Mouse (Mus musculus): ENCODE data around the gene Lpar2. TPM values are rescaled to one million over a fixed set of nuclear protein-coding genes. Genes with fewer than 3 reads are reported as not detected.

Gene Lpar2
- polyA plus RNA-seq (2012; ENCODE audit: insufficient read depth, insufficient read length, missing spikeins): 0.91 and 1.0 TPM in 2 replicates

- H3K27ac ChIP-seq (ENCODE audit: insufficient read depth, low read depth, low read length): no peak within 1 kb of the TSS
- TF ChIP-seq CTCF (IDR thresholded peaks at IDR 0.05; ENCODE audit: low read depth, low read length): no peak
- no peak for TF ChIP-seq POLR2A (IDR thresholded peaks at IDR 0.05; ENCODE audit: borderline replicate concordance, low read depth, low read length)
- no peaks in the 10 kb centered on the region for H3K4me1 ChIP-seq (ENCODE audit: control insufficient read depth, insufficient read depth, low read length)
- peak within 1 kb of the TSS; percentile 22 for H3K4me3 ChIP-seq (ENCODE audit: insufficient read depth, low read length)
Observed at GRCm38 (mm10) chr8:69822386-69823191, at the start of gene Lpar2. Gene Lpar2 (plus strand): TSS chr8:69822429.

- no peak for TF ChIP-seq POLR2A (IDR thresholded peaks at IDR 0.05; ENCODE audit: borderline replicate concordance, low read depth, low read length)
- TF ChIP-seq CTCF (IDR thresholded peaks at IDR 0.05; ENCODE audit: low read depth, low read length): no peak
- Histone ChIP-seq H3K4me3 (ENCODE audit: insufficient read depth, low read length) (peak within 1 kb of the TSS; percentile 99), H3K27ac (ENCODE audit: insufficient read depth, low read depth, low read length) (peak within 1 kb of the TSS; percentile 99), H3K4me1 (ENCODE audit: control insufficient read depth, insufficient read depth, low read length) (peaks cover 8% of the 10 kb centered on the region)
Observed at GRCm38 (mm10) chr8:69774503-69775148, 47.6 kb upstream of the Lpar2 start, which contains the start of gene Gm20422. Gene Gm20422 (minus strand): TSS chr8:69774886.

- TF ChIP-seq POLR2A (IDR thresholded peaks at IDR 0.05; ENCODE audit: borderline replicate concordance, low read depth, low read length): no peak
- TF ChIP-seq CTCF (IDR thresholded peaks at IDR 0.05; ENCODE audit: low read depth, low read length): no peak
- Histone ChIP-seq H3K27ac (ENCODE audit: insufficient read depth, low read depth, low read length) (peak overlapping the region; percentile 60), H3K4me3 (ENCODE audit: insufficient read depth, low read length) (peak overlapping the region; percentile 42), H3K4me1 (ENCODE audit: control insufficient read depth, insufficient read depth, low read length) (peaks cover 8% of the 10 kb centered on the region)
Observed at GRCm38 (mm10) chr8:69775149-69775534, 47.1 kb upstream of the Lpar2 start.

GRCm38 (mm10) chr8:69777111-69777510, 45.1 kb upstream of the Lpar2 start:
- Histone ChIP-seq H3K27ac (ENCODE audit: insufficient read depth, low read depth, low read length) (no peak overlapping the region), H3K4me1 (ENCODE audit: control insufficient read depth, insufficient read depth, low read length) (peaks cover 8% of the 10 kb centered on the region), H3K4me3 (ENCODE audit: insufficient read depth, low read length) (no peak overlapping the region)
- TF ChIP-seq POLR2A (IDR thresholded peaks at IDR 0.05; ENCODE audit: borderline replicate concordance, low read depth, low read length) (no peak), CTCF (IDR thresholded peaks at IDR 0.05; ENCODE audit: low read depth, low read length) (no peak)

- Histone ChIP-seq H3K4me1 (ENCODE audit: control insufficient read depth, insufficient read depth, low read length) (peaks cover 12% of the 10 kb centered on the region), H3K4me3 (ENCODE audit: insufficient read depth, low read length) (no peak overlapping the region), H3K27ac (ENCODE audit: insufficient read depth, low read depth, low read length) (no peak overlapping the region)
- no peak for TF ChIP-seq POLR2A (IDR thresholded peaks at IDR 0.05; ENCODE audit: borderline replicate concordance, low read depth, low read length)
- no peak for TF ChIP-seq CTCF (IDR thresholded peaks at IDR 0.05; ENCODE audit: low read depth, low read length)
Observed at GRCm38 (mm10) chr8:69789105-69789504, 33.1 kb upstream of the Lpar2 start.

GRCm38 (mm10) chr8:69789731-69790130, 32.5 kb upstream of the Lpar2 start:
- Histone ChIP-seq H3K4me1 (ENCODE audit: control insufficient read depth, insufficient read depth, low read length) (peaks cover 12% of the 10 kb centered on the region), H3K27ac (ENCODE audit: insufficient read depth, low read depth, low read length) (no peak overlapping the region), H3K4me3 (ENCODE audit: insufficient read depth, low read length) (no peak overlapping the region)
- TF ChIP-seq POLR2A (IDR thresholded peaks at IDR 0.05; ENCODE audit: borderline replicate concordance, low read depth, low read length): no peak

GRCm38 (mm10) chr8:69790364-69790763, 31.9 kb upstream of the Lpar2 start:
- TF ChIP-seq CTCF (IDR thresholded peaks at IDR 0.05; ENCODE audit: low read depth, low read length): no peak
- TF ChIP-seq POLR2A (IDR thresholded peaks at IDR 0.05; ENCODE audit: borderline replicate concordance, low read depth, low read length): no peak
- H3K4me1 ChIP-seq (ENCODE audit: control insufficient read depth, insufficient read depth, low read length): peaks cover 12% of the 10 kb centered on the region
- peak overlapping the region; percentile 68 for H3K27ac ChIP-seq (ENCODE audit: insufficient read depth, low read depth, low read length)

GRCm38 (mm10) chr8:69790773-69791367, 31.4 kb upstream of the Lpar2 start, which contains the start of the genes Atp13a1 and Zfp866:
Gene Atp13a1 (plus strand): TSS chr8:69791163.
Gene Zfp866 (minus strand): TSS chr8:69791178.
- peak within 1 kb of the TSS; percentile 68 for H3K27ac ChIP-seq (ENCODE audit: insufficient read depth, low read depth, low read length)
- peak; percentile 72 for TF ChIP-seq POLR2A (IDR thresholded peaks at IDR 0.05; ENCODE audit: borderline replicate concordance, low read depth, low read length)
- TF ChIP-seq CTCF (IDR thresholded peaks at IDR 0.05; ENCODE audit: low read depth, low read length): no peak
- H3K4me3 ChIP-seq (ENCODE audit: insufficient read depth, low read length): peak within 1 kb of the TSS; percentile 95
- H3K4me1 ChIP-seq (ENCODE audit: control insufficient read depth, insufficient read depth, low read length): peaks cover 12% of the 10 kb centered on the region

More at GRCm38 (mm10) chr8:69790364-69790763, 31.9 kb upstream of the Lpar2 start:
- peak overlapping the region; percentile 95 for H3K4me3 ChIP-seq (ENCODE audit: insufficient read depth, low read length)

- no peak for TF ChIP-seq POLR2A (IDR thresholded peaks at IDR 0.05; ENCODE audit: borderline replicate concordance, low read depth, low read length)
Observed at GRCm38 (mm10) chr8:69791415-69792068, 30.7 kb upstream of the Lpar2 start.

More at GRCm38 (mm10) chr8:69791415-69792068, 30.7 kb upstream of the Lpar2 start:
- peaks cover 12% of the 10 kb centered on the region for H3K4me1 ChIP-seq (ENCODE audit: control insufficient read depth, insufficient read depth, low read length)
- H3K4me3 ChIP-seq (ENCODE audit: insufficient read depth, low read length): peak overlapping the region; percentile 95
- H3K27ac ChIP-seq (ENCODE audit: insufficient read depth, low read depth, low read length): peak overlapping the region; percentile 51

Measured in bone marrow macrophage, adult 2 months (primary cell).